Mouse (Mus musculus) adrenal gland, postnatal 25 days (tissue): ENCODE results near the gene Slc48a1. TPM values are rescaled to one million over a fixed set of nuclear protein-coding genes. Genes with fewer than 3 reads are reported as not detected.

Experiments used
- DNase-seq: peaks from one replicate; pipeline ENCODE4 v3.0.0; 2021; ENCODE audit warnings: mixed read lengths
- long read RNA-seq: library from polyadenylated mRNA; stranded (forward); transcript quantifications from one replicate; pipeline ENCODE4 v2.0.0, GENCODE M21; 2021
- total RNA-seq: library from RNA; stranded (reverse); gene quantifications from 2 replicates; pipeline ENCODE4 v1.2.3, GENCODE M21; 2021

The Slc48a1 gene
- total RNA-seq: 92.4 and 108 TPM in 2 replicates
- long read RNA-seq, transcript Slc48a1-201 (3 exons, 2,536 nt): major isoform, 280 of 317 reads
- long read RNA-seq, partial matches to known transcripts: 3 of 317 reads
- long read RNA-seq, other reads (novel, unspliced or antisense): 34 of 317 reads

- no peak for DNase-seq
Observed at GRCm38 (mm10) chr15:97778311-97779098, at the start of gene Slc48a1. Slc48a1 (plus strand) TSS chr15:97778520.

- DNase-seq: peak; percentile 42
Observed at GRCm38 (mm10) chr15:97728804-97729203, 49.5 kb upstream of the Slc48a1 start.

DNA sequence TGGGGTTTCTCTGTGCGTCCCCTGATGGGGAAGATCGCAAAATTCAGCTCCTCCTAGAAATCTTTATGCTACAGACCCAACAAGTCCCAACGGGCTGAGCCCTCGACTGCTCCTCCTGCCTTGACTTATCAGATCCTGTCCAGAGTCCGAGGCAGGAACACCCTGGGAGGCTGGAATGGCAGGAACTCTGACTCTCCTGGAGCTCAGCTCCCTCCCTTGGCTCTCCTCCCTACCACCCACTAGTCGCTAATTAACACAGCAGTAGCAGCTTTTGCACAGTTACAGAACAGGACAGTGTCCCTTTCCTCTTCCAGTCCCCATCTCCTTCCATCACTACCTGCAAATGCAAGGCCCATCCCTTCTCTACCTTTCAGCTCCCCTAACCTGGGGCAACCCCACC lies 48.0 kb upstream of the Slc48a1 start:
- no peak for DNase-seq

DNA sequence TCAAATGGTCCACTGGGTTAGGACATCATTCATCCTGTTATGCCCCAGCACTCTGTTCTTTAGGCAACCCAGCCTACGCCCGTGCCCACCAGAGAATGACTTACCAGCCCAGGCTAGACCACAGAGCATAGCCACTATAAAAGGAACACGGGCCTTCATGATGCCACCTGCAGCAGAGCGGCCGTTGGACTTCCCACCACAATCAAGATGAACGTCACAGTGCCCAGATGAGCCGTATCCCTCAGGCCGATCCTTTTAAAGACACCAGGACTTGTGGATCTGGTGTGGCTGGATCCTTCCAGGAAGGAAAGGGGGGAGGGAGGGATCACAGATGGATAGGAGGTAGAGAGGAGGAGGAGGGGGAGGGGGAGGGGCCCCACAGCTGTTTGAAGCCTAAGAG lies 47.2 kb upstream of the Slc48a1 start, which contains the start of gene Endou:
Gene Endou (minus strand): TSS at position 229 of the 400 bp plus-strand sequence.
- DNase-seq: no peak

DNA sequence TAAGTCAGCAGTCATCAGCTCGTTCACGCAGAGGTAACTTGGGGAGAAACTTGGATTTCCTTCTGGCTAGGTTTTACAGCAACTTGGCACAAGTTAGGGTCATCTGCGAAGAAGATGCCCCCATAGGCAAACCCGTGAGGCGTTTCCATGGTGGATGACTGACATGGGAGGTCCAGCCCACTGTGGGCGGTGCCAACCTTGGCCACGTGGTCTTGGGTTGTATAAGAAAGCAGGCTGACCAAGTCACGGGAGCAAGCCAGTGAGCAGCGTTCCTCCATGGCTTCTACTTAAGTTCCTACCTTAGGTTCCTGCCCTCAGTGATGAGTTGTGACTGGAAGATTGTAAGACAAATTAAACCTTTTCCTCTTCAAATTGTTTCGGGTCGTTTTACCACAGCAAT lies 46.3 kb upstream of the Slc48a1 start:
- DNase-seq: no peak

DNA sequence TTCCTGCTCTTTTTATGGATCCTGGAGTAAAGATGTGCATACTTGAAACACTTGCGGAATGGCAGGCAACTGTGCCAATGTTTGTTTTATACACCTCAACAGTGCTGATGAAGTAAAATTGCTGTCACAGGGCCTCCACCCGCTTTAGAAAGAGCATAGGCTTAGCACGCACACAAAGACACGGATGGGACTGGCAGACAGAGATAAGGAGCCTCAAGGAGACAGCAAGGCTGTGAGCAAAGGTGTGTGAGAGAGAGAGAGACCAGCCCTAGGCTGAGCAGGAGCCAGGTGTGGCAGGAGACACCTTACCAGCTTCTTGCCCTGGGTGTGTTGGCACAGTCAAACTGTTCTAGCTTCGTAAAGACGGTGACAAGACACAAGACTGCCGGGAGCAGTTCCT lies 39.4 kb upstream of the Slc48a1 start:
- no peak for DNase-seq

- DNase-seq: no peak
Observed at GRCm38 (mm10) chr15:97740283-97740732, 38.0 kb upstream of the Slc48a1 start.

GRCm38 (mm10) chr15:97741662-97742061 lies 36.7 kb upstream of the Slc48a1 start:
- no peak for DNase-seq

- no peak for DNase-seq
Observed at GRCm38 (mm10) chr15:97742074-97742473, 36.2 kb upstream of the Slc48a1 start.

DNA sequence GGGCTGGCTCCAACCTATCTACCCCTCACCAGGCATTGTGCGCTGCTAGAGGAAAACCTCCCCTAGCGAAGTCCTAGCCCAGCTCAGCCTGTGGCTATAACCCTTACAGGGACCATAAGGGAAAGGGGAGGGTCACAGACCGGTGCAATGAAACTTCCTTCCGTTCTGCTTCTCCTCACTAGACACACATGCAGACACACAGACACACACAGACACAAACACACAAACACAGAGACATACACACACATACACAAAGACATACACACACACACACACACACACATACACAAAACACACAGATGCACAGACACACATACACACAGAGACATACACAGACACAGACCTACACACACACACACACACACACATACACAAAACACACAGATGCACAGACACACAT lies 35.7 kb upstream of the Slc48a1 start:
- DNase-seq: no peak

DNA sequence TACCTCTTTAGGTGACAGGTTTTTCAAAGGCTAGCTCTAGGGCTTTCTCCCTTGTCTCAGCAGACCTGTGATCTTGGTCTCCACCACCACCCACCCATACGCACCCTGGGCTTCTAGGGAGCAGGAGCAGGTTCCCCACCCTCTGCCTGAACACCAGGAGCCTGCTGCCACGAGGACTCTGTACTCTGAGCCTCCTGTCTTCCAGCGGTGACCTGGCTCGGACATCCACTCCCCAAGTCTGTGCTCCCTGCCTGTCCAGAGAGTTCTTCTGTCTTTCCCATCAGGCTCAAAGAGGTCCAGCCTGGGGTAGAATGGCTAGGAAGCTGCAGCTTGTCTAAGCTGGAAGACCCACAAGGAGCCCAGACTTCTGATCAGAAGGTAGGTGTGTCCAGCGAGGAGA lies 35.1 kb upstream of the Slc48a1 start:
- no peak for DNase-seq

- no peak for DNase-seq
Observed at GRCm38 (mm10) chr15:97743961-97744525, 34.3 kb upstream of the Slc48a1 start.

DNA sequence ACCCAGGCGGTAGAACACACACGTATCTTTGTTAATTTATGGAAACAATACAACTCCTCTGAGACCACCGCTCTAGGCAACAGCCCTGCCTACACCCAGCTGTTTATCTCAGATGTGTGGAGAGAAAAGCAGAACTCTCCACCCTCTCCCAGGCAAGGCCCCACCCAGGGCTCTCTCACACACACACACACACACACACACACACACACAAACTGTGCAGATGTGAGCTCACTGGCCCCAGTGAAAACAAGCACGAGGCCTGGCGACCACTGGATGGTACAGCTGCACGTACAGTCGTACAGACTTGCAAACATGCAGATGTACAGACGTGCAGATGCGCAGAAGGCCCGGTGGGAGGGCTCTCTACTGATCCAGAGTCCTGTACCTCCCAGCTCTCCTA lies 33.4 kb upstream of the Slc48a1 start:
- DNase-seq: peak; percentile 17

DNA sequence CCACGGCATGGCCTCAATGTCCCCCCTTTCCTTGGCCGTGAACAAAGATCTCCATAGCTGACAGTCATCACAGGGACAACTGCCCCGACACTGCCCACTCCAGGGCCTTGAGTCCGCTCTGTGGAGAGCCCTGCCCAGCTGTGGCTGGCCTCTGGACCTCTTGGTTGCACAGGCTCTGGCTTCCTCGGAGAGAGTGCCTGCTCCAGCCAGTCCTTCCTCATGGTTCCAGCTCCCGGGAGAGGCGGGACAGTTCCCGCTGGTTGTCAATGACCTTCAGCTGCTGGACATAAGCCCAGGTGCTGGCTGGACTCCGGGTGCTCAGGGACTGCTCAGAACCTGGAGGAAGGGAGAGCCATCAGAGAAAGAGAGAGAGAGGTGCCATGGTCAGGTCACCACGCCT lies 33.0 kb upstream of the Slc48a1 start:
- DNase-seq: peak; percentile 80

GRCm38 (mm10) chr15:97746278-97746677 lies 32.0 kb upstream of the Slc48a1 start:
- no peak for DNase-seq

DNA sequence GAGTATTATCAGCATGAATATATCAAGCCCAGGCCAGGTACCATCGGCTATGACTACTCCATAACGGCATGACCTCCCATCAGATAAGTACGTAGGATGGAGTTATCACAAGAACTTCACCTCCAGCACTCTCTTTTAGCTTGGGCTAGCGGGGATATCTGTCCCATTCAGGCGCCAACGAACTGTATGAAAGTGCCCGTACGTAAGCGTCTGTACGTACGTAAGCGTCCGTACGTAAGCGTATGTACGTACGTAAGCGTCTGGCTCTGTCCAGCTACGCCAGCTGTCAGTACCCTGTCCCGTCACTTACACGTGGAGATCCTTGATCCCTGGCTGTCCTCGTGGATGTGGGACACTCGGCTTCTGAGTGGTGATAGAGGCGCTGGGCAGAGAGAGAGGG lies 31.6 kb upstream of the Slc48a1 start:
- DNase-seq: no peak

- DNase-seq: no peak
Observed at GRCm38 (mm10) chr15:97747486-97747885, 30.8 kb upstream of the Slc48a1 start.

DNA sequence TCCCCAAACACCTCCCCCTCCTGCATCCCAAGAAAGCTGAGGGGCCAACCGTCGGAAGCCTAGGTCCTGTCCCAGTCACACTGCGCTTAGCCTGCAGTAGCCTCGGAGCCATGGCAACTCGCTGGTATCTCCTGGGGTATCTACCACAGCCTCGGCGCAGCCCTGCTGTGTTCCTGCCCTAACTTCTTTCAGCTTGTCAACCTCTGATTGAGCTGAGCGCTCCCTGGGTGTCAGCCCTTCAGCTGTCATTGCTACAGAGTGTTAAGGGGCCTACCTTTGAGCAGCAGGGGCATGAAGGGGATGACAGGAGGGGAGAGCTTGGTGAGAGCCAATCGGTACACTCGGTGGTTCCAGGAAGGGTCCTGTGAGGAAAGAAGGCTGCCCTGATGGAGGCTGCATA lies 30.0 kb upstream of the Slc48a1 start:
- no peak for DNase-seq

DNA sequence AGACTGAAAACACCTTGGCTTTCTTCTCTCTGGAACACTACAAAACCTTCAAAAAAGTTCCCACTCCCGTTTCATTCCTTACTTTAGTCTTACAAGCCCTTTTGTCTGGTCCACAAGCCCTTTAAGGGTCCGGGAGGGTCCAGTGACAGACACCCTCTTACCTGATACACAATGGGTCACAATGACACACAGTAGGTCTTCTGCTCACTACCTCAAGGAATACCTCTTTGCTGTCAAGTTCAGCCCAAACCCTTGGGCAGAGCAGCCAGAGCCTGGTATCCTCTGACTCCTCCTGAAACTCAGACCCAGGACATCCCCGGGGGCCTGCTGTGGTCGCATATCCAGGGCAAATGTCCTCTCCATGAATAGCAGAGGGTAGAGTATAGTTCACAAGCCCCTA lies 29.4 kb upstream of the Slc48a1 start:
- no peak for DNase-seq

GRCm38 (mm10) chr15:97749397-97749796 lies 28.9 kb upstream of the Slc48a1 start:
- no peak for DNase-seq

DNA sequence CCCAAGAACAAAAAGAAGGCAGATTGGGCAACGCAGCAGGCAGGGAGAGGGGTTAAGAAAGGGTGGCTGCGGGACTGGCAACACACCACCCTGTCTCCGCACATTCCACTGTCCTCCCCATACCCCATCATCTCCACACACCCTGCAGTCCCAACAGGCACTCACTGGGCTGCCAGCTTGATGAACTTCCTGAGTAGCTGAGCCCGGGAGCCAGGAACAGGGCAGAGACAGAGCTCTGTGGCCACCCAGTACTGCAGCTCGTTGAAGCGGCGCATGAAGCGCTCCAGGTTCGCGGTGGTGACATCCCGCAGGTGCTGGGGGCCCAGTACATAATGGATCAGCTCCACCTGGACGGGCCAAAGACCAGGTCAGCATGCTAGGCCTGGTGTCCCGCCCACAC lies 28.5 kb upstream of the Slc48a1 start:
- no peak for DNase-seq

GRCm38 (mm10) chr15:97750697-97751096 lies 27.6 kb upstream of the Slc48a1 start:
- DNase-seq: peak; percentile 82

DNA sequence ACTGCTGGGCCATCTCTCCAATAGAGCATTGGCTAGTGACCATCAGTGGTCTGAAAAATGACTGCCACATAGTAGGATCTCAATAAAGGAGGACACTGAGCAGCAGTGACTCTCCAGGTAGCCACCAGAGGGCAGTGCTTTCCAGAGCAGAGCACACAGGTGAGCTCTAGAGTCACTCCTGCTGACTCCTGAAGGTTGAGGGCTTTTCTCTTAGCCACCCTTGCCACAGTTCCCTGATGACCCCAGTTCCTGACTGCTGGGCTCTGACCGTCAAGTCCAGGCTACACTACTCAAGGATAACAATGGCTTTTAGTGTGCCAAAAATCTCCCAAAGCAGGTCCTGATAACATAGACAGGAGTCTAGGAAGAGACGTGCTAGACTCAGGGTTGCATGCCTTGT lies 26.6 kb upstream of the Slc48a1 start:
- DNase-seq: no peak

- no peak for DNase-seq
Observed at GRCm38 (mm10) chr15:97752491-97752890, 25.8 kb upstream of the Slc48a1 start.
